Mouse (Mus musculus) MEL (cell line): Measurements from ENCODE around the gene Chsy1.

ENCODE experiments used
- HCFC1 ChIP-seq: IDR thresholded peaks from 2 replicates; pipeline ENCODE4 v1.6.1; 2012; ENCODE audit warnings: low read depth, mild to moderate bottlenecking, inconsistent platforms, low read length, improper control_type of control experiment, moderate library complexity
- TCF12 ChIP-seq: IDR thresholded peaks from 2 replicates; pipeline ENCODE4 v1.6.1; 2014; ENCODE audit warnings: low read depth, mild to moderate bottlenecking, inconsistent platforms, low read length, improper control_type of control experiment, moderate library complexity

DNA sequence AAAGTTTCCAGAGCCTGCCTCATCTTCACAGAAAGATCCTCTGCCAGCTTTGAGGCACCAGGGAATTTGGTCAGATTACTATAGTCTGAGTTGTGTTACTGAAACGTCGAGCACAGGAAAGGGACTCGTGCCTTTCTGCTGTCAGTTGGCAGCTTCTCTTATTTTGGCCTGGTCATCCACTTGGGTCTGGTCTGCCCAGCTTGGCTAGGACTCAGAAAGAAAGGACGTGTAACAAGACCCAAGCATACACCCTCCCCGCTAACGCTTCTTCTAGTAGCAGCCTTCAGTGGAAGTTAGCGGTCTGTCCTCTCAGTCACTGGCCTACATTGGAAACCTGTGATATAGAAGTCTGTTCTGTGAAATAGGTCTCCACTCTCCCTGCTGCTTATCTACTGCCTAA lies 24.8 kb upstream of the Chsy1 start:
- no peak for TF ChIP-seq HCFC1
- no peak for TF ChIP-seq TCF12
